18 mouse cellular contexts compared by ENCODE assay signal in genomic region chr2:37855226-37855625, GRCm38 (mm10).
DNase-seq lines count a peak whose midpoint lies in the region; ATAC-seq and TF ChIP-seq lines count a peak whose summit lies in the region.
"Had no signal": no experiment of that assay in that cellular context is flagged by ENCODE, and none has a peak within 500 bp of the region (broad histone marks: within the 10 kb centered on the region; RNA-seq: fewer than 3 reads in every experiment).

No protein-coding gene starts in this region.

- TF ChIP-seq CTCF in intestine, postnatal 0 days (IDR thresholded peaks at IDR 0.05; ENCODE audit: low read depth): no peak
- no peak for TF ChIP-seq CTCF in brain, embryonic 14.5 days (IDR thresholded peaks at IDR 0.05; ENCODE audit: borderline replicate concordance, extremely low read depth, insufficient read depth, insufficient read length)
- TF ChIP-seq CTCF in gastrocnemius, adult 2 months (IDR thresholded peaks at IDR 0.05): no peak

- ATAC-seq in intestine, embryonic 15.5 days: peak; percentile 59; the same call in 1 of the 2 replicates
- ATAC-seq in intestine, postnatal 0 days: no peak
- ATAC-seq: CD4-positive, CD25-positive, alpha-beta regulatory T cell, adult 4 months; inflammation-experienced regulatory T-cells, adult 6 months; Patski had no signal

- no peak for TF ChIP-seq POLR2A in brain, embryonic 14.5 days (IDR thresholded peaks at IDR 0.05; ENCODE audit: borderline replicate concordance, extremely low read depth, insufficient read depth, insufficient read length, poor library complexity, severe bottlenecking)

- H3K36me3 ChIP-seq in intestine, embryonic 15.5 days: no peaks in the 10 kb centered on the region
- peaks cover 12% of the 10 kb centered on the region; the same call in 1 of the 2 replicates for H3K36me3 ChIP-seq in intestine, postnatal 0 days (ENCODE audit: control insufficient read depth, insufficient read depth)
- H3K36me3 ChIP-seq: neural tube, embryonic 13.5 days had no signal

- H3K27ac ChIP-seq in intestine, embryonic 15.5 days: no peak overlapping the region
- H3K27ac ChIP-seq in intestine, postnatal 0 days (ENCODE audit: low read depth, low read length): no peak overlapping the region
- H3K27ac ChIP-seq in gastrocnemius, adult 2 months: no peak overlapping the region
- H3K27ac ChIP-seq: neural tube, embryonic 13.5 days had no signal

- no peak overlapping the region for H3K4me3 ChIP-seq in intestine, embryonic 15.5 days (replicated peaks)
- no peak overlapping the region for H3K4me3 ChIP-seq in intestine, postnatal 0 days (ENCODE audit: low read depth, low read length)
- no peak overlapping the region for H3K4me3 ChIP-seq in gastrocnemius, adult 2 months
- H3K4me3 ChIP-seq: neural tube, embryonic 13.5 days had no signal

- no peaks in the 10 kb centered on the region for H3K4me1 ChIP-seq in intestine, embryonic 15.5 days (replicated peaks)
- no peaks in the 10 kb centered on the region for H3K4me1 ChIP-seq in intestine, postnatal 0 days (replicated peaks; ENCODE audit: control insufficient read depth, insufficient read depth, low read length)

- no peaks in the 10 kb centered on the region for H3K9me3 ChIP-seq in intestine, embryonic 15.5 days
- no peaks in the 10 kb centered on the region for H3K9me3 ChIP-seq in intestine, postnatal 0 days (ENCODE audit: control insufficient read depth)
- H3K9me3 ChIP-seq: neural tube, embryonic 13.5 days had no signal

- intact Hi-C loops in gastrocnemius, adult 2 months (cut with DNase I): no loop called here

- 75% methylated on average over 2 of the region's 2 CpGs for WGBS in intestine, embryonic 15.5 days
- WGBS in intestine, postnatal 0 days: 74% methylated on average over 2 of the region's 2 CpGs

- H3K9ac ChIP-seq in intestine, embryonic 15.5 days: no peak overlapping the region
- no peak overlapping the region for H3K9ac ChIP-seq in intestine, postnatal 0 days (ENCODE audit: low read depth, low read length)
- H3K9ac ChIP-seq: neural tube, embryonic 13.5 days had no signal

- no peak overlapping the region for H3K4me2 ChIP-seq in intestine, embryonic 15.5 days (replicated peaks)
- H3K4me2 ChIP-seq in intestine, postnatal 0 days (replicated peaks; ENCODE audit: low read depth): no peak overlapping the region
- H3K4me2 ChIP-seq: neural tube, embryonic 13.5 days had no signal

- peak; percentile 3 for DNase-seq in lung, postnatal 36 days
- DNase-seq in lung, postnatal 10 days: no peak
- DNase-seq in brain, embryonic 14.5 days (ENCODE audit: low read depth): peak; percentile 71
- peak; percentile 31 to 37 for DNase-seq in layer of hippocampus, postnatal 36 days
- DNase-seq in urinary bladder, postnatal 14 days (ENCODE audit: low spot score): no peak
- no peak for DNase-seq in gastrocnemius, adult 2 months
- DNase-seq: cerebellum, adult 8-10 months; heart, postnatal 10 days; kidney, postnatal 10 days; liver; retina, postnatal 1 day; thymus, postnatal 25 days had no signal

- no peaks in the 10 kb centered on the region for H3K27me3 ChIP-seq in intestine, embryonic 15.5 days (replicated peaks)
- no peaks in the 10 kb centered on the region for H3K27me3 ChIP-seq in intestine, postnatal 0 days (replicated peaks; ENCODE audit: control insufficient read depth, insufficient read depth, low read length)
- H3K27me3 ChIP-seq: neural tube, embryonic 13.5 days; Patski had no signal

Comparison
In these comparisons a context has a peak if more than half of its experiments do, and no peak if none do; other contexts are left out.
1. DNase-seq: peak in lung, postnatal 36 days (single experiment), brain, embryonic 14.5 days (single experiment) and layer of hippocampus, postnatal 36 days (2 of 2); none in lung, postnatal 10 days (single experiment), urinary bladder, postnatal 14 days (single experiment) and gastrocnemius, adult 2 months (single experiment).